9 mouse cellular contexts compared by ENCODE assay signal in genomic region chr10:14450073-14450472, GRCm38 (mm10).
DNase-seq lines count a peak whose midpoint lies in the region; TF ChIP-seq lines count a peak whose summit lies in the region.
"Had no signal": no experiment of that assay in that cellular context is flagged by ENCODE, and none has a peak within 500 bp of the region (broad histone marks: within the 10 kb centered on the region; RNA-seq: fewer than 3 reads in every experiment).

No protein-coding gene starts in this region.

- H3K4me1 ChIP-seq in cortical plate, adult 2 months (ENCODE audit: control insufficient read depth, insufficient read depth, low read length), result no peaks in the 10 kb centered on the region

- TF ChIP-seq CTCF in gastrocnemius, adult 2 months (IDR thresholded peaks at IDR 0.05), result peak; percentile 41
- TF ChIP-seq CTCF in cortical plate, adult 2 months (IDR thresholded peaks at IDR 0.05; ENCODE audit: extremely low read depth, insufficient read depth, low read length), result peak; percentile 5; the same call in 1 of the 2 replicates

- intact Hi-C loops in gastrocnemius, adult 2 months (cut with DNase I), result no loop called here

- H3K4me3 ChIP-seq in gastrocnemius, adult 2 months, result no peak overlapping the region
- H3K4me3 ChIP-seq in cortical plate, adult 2 months (ENCODE audit: insufficient read depth, low read length), result no peak overlapping the region
- H3K4me3 ChIP-seq: liver, embryonic 15.5 days had no signal

- H3K27ac ChIP-seq in gastrocnemius, adult 2 months, result no peak overlapping the region
- no peak overlapping the region for H3K27ac ChIP-seq in cortical plate, adult 2 months (ENCODE audit: insufficient read depth, low read length)
- H3K27ac ChIP-seq: liver, embryonic 15.5 days had no signal

- TF ChIP-seq POLR2A in cortical plate, adult 2 months (IDR thresholded peaks at IDR 0.05; ENCODE audit: extremely low read depth, insufficient read depth, low read length), result no peak

- no peak for DNase-seq in gastrocnemius, adult 2 months
- DNase-seq in gastrocnemius, adult 18-20 months (ENCODE audit: low spot score), result no peak
- DNase-seq in right cerebral cortex, postnatal 14 days, result peak; percentile 7
- DNase-seq in right cerebral cortex, postnatal 10 days (ENCODE audit: low spot score in 2 of 2), result no peak
- peak; percentile 16 to 22 for DNase-seq in thymus, postnatal 36 days
- no peak for DNase-seq in urinary bladder, postnatal 4 days (ENCODE audit: low spot score in 2 of 2)
- no peak for DNase-seq in frontal cortex, postnatal 10 days (ENCODE audit: low spot score in 2 of 2)

Comparison
In these comparisons a context has a peak if more than half of its experiments do, and no peak if none do; other contexts are left out.
1. DNase-seq: peak in right cerebral cortex, postnatal 14 days (single experiment) and thymus, postnatal 36 days (2 of 2); none in gastrocnemius, adult 2 months (single experiment), gastrocnemius, adult 18-20 months (single experiment), right cerebral cortex, postnatal 10 days (0 of 2), urinary bladder, postnatal 4 days (0 of 2) and frontal cortex, postnatal 10 days (0 of 2).